Mouse (Mus musculus): Measurements from ENCODE around the gene Rpap2. TPM values are rescaled to one million over a fixed set of nuclear protein-coding genes. Genes with fewer than 3 reads are reported as not detected.

The Rpap2 gene
- polyA plus RNA-seq, 1 experiment from 2014 or later, result 24.9 TPM

DNA sequence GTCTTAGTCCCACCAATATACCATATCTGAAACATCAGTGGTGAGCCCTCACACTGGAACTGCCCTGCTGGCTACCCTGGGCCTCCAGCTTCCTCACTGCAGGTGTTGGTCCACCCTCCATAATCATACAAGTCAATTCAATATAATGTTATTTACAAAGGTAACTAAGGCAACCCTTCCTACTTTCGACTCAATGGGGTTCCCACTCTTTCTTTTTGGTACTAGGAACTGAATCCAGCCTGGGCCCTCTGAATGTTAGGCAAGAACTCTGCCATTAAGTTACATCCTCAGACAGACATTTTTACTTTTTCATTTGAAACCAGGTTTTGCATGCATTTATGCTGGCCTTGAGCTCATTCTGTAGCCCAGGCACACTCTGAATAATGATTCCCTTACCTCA lies 109.1 kb downstream of the Rpap2 start:
- DNase-seq (ENCODE audit: low spot score) (no peak), ATAC-seq (replicated peaks; ENCODE audit: insufficient number of reproducible peaks, low FRiP score, low TSS enrichment, low read depth) (no peak)
- H3K9ac ChIP-seq (replicated peaks; ENCODE audit: low read length), result no peak overlapping the region
- WGBS, result 79% methylated on average over 1 of the region's 1 CpGs
- H3K4me3 ChIP-seq (ENCODE audit: low read depth, low read length), result no peak overlapping the region
- H3K9me3 ChIP-seq (replicated peaks; ENCODE audit: control insufficient read depth, low read length), result no peaks in the 10 kb centered on the region
- no peaks in the 10 kb centered on the region for H3K27me3 ChIP-seq (ENCODE audit: control insufficient read depth, insufficient read depth, low read length)
- no peaks in the 10 kb centered on the region for H3K4me1 ChIP-seq (ENCODE audit: control insufficient read depth, insufficient read depth, low read length)
- no peaks in the 10 kb centered on the region for H3K36me3 ChIP-seq (replicated peaks; ENCODE audit: control insufficient read depth, insufficient read depth, low read depth, low read length)
- no peak overlapping the region for H3K27ac ChIP-seq (replicated peaks; ENCODE audit: low read depth, low read length)
- H3K4me2 ChIP-seq (ENCODE audit: low read depth, low read length), result no peak overlapping the region

DNA sequence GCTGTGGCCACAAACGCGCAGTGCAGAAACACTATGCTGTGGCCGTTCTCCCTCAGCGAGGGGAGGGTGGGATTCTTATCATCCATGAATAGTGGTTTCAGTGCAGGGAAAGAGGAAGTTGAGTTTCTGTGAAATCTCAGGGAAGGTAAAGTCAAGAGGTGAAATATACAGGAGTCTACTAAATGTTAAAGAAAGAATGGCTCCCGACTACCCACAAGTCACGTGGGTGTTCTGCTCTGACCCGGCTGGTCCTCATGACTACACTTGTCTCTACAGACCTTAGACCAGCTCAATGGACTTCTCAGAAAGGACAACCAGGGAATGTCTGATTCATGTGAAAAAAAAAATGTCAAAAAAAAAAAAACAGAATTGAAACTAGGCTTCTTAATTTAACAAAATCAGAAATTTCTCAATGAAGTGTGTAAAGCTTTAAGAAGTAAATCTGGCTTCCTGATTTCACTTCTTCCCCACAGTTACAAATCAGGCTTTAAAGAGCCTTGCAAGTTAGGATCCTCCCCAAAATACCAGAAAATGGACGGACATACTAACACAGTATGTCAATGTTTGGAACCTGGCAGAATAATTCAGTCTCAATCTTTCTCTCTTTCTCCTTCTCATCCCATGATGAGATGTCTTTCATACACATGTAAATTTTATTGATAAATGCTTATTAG lies 111.1 kb downstream of the Rpap2 start:
- Histone ChIP-seq H3K36me3 (replicated peaks; ENCODE audit: control insufficient read depth, insufficient read depth, low read depth, low read length) (no peaks in the 10 kb centered on the region), H3K27ac (replicated peaks; ENCODE audit: low read depth, low read length) (no peak overlapping the region), H3K9me3 (replicated peaks; ENCODE audit: control insufficient read depth, low read length) (no peaks in the 10 kb centered on the region), H3K4me1 (ENCODE audit: control insufficient read depth, insufficient read depth, low read length) (no peaks in the 10 kb centered on the region), H3K9ac (replicated peaks; ENCODE audit: low read length) (no peak overlapping the region), H3K4me2 (ENCODE audit: low read depth, low read length) (no peak overlapping the region), H3K4me3 (ENCODE audit: low read depth, low read length) (no peak overlapping the region), H3K27me3 (ENCODE audit: control insufficient read depth, insufficient read depth, low read length) (no peaks in the 10 kb centered on the region)
- no peak for ATAC-seq (replicated peaks; ENCODE audit: insufficient number of reproducible peaks, low FRiP score, low TSS enrichment, low read depth)
- whole genome bisulfite sequencing, result 87% methylated on average over 8 of the region's 8 CpGs
- no peak for DNase-seq (ENCODE audit: low spot score)

Other genes starting within 250 kb of the Rpap2 start
- 0.49 and 1.3 TPM in 2 replicates for gene Ephx4, start 194.6 kb upstream of the Rpap2 start, polyA plus RNA-seq (2014; fragmentation: Nextera tagmentation; extraction: Ambion mirVana)
- not detected in 2 replicates for gene Lpcat2b, start 165.8 kb upstream of the Rpap2 start, polyA plus RNA-seq (2014; fragmentation: Nextera tagmentation; extraction: Ambion mirVana)
- gene Btbd8, start 159.4 kb upstream of the Rpap2 start, polyA plus RNA-seq (2014; fragmentation: Nextera tagmentation; extraction: Ambion mirVana), result 5.2 and 5.5 TPM in 2 replicates
- gene Gm42669, start 89.8 kb upstream of the Rpap2 start, polyA plus RNA-seq (2014; fragmentation: Nextera tagmentation; extraction: Ambion mirVana), result 0.14 and 0.41 TPM in 2 replicates
- 0.08 TPM in 1 of 2 replicates, not detected in the other for gene 1700028K03Rik, start 62.7 kb upstream of the Rpap2 start, polyA plus RNA-seq (2014; fragmentation: Nextera tagmentation; extraction: Ambion mirVana)
- gene Glmn, start 515 bp downstream of the Rpap2 start, polyA plus RNA-seq (2014; fragmentation: Nextera tagmentation; extraction: Ambion mirVana), result 46.6 and 49.1 TPM in 2 replicates
- gene Gfi1, start 128.7 kb downstream of the Rpap2 start, polyA plus RNA-seq (2014; fragmentation: Nextera tagmentation; extraction: Ambion mirVana), result 0.10 TPM in 1 of 2 replicates, not detected in the other
- gene Ube2d2b, start 232.7 kb downstream of the Rpap2 start, polyA plus RNA-seq (2014; fragmentation: Nextera tagmentation; extraction: Ambion mirVana), result 0.24 and 0.25 TPM in 2 replicates